Mouse (Mus musculus) hindbrain, embryonic 10.5 days (tissue): ENCODE results near the gene Gfra4. TPM values are rescaled to one million over a fixed set of nuclear protein-coding genes. Genes with fewer than 3 reads are reported as not detected.

Experiments
- DNase-seq: peaks from one replicate; pipeline ENCODE4 v3.0.0-alpha.2; 2017; ENCODE audit warnings: low spot score
- H3K27ac ChIP-seq: fragments of 300-500 bp; sonication (generic); 2 replicates; pipeline ENCODE4 v1.5.1; 2016; ENCODE audit warnings: mild to moderate bottlenecking, moderate library complexity
- H3K27me3 ChIP-seq: fragments of 300-500 bp; sonication (generic); 2 replicates; pipeline ENCODE4 v1.6.1; 2016; ENCODE audit warnings: mild to moderate bottlenecking; ENCODE audit not compliant: poor library complexity, insufficient read depth, severe bottlenecking
- H3K36me3 ChIP-seq: fragments of 300-500 bp; sonication (generic); 2 replicates; pipeline ENCODE4 v1.6.1; 2016; ENCODE audit warnings: mild to moderate bottlenecking, moderate library complexity
- H3K4me1 ChIP-seq: fragments of 300-500 bp; sonication (generic); replicated peaks from 2 replicates; pipeline ENCODE4 v1.6.1; 2016; ENCODE audit warnings: mild to moderate bottlenecking
- H3K4me3 ChIP-seq: fragments of 300-500 bp; sonication (generic); 2 replicates; pipeline ENCODE4 v1.5.1; 2016; ENCODE audit warnings: mild to moderate bottlenecking, moderate library complexity
- H3K9me3 ChIP-seq: fragments of 300-500 bp; sonication (generic); 2 replicates; pipeline ENCODE4 v1.6.1; 2016; ENCODE audit warnings: mild to moderate bottlenecking, moderate library complexity
- WGBS: fragments of 180-500 bp; shearing (Covaris S2); methylation state at CpG from one replicate; pipeline ENCODE4 v1.1.7; 2016; 5-methylcytosine and 5-hydroxymethylcytosine counted together
- polyA plus RNA-seq: library from polyadenylated mRNA; unstranded; fragments of >200 nt; fragmentation: Nextera tagmentation; extraction: Ambion mirVana; gene quantifications from 2 replicates; pipeline ENCODE4 v1.2.1, GENCODE M21; 2016

Gene Gfra4
- polyA plus RNA-seq, 1 experiment from 2014 or later = 6.1 TPM

DNA sequence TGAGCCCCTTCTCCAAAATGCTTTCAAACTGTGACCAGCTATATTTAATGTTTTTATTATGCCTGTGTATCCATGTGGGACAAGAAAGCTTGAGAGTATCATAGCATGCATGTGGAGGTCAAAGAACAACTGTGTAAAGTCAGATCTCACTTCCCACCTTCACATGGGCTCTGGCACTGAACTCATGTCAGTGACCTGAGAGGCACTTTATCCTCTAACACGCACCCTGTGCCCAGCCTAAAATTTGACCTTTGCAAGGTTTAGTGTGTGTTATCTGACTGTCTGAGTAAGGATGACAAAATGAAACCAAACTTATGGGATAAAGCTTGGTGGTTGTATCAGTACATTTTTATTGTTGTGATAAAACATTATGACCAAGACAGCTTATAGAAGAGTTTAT lies 32.3 kb downstream of the Gfra4 start:
- Histone ChIP-seq H3K27ac (no peak overlapping the region), H3K9me3 (no peaks in the 10 kb centered on the region), H3K36me3 (peaks cover 53% of the 10 kb centered on the region), H3K27me3 (no peaks in the 10 kb centered on the region), H3K4me3 (no peak overlapping the region), H3K4me1 (no peaks in the 10 kb centered on the region)
- DNase-seq = no peak
- WGBS = 91% methylated on average over 1 of the region's 1 CpGs

- H3K4me1 ChIP-seq = no peaks in the 10 kb centered on the region
- WGBS = 87% methylated on average over 2 of the region's 2 CpGs
- peaks cover 58% of the 10 kb centered on the region for H3K36me3 ChIP-seq
- H3K4me3 ChIP-seq = no peak overlapping the region
- DNase-seq = no peak
- no peak overlapping the region for H3K27ac ChIP-seq
- no peaks in the 10 kb centered on the region for H3K27me3 ChIP-seq
- H3K9me3 ChIP-seq = no peaks in the 10 kb centered on the region
These were observed 33.8 kb downstream of the Gfra4 start for GRCm38 (mm10) chr2:131009123-131009522.

DNA sequence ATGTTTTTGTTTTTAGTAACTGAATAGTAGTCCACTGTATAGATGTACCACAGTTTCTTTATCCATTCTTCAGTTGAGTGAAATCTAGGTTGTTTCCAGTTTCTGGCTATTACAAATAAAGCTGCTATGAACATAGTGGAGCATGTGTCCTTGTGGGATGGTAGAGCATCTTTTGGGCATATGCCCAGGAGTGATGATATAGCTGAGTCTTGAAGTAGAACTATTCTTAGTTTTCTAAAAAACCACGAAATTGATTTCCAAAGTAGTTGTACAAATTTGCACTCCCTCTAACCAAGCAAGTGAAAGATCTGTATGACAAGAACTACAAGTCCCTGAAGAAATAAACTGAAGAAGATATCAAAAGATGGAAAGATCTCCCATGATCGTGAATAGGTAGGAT lies 50.1 kb downstream of the Gfra4 start:
- Histone ChIP-seq H3K4me1 (no peaks in the 10 kb centered on the region), H3K9me3 (no peaks in the 10 kb centered on the region), H3K27ac (no peak overlapping the region), H3K4me3 (no peak overlapping the region), H3K36me3 (peaks cover 25% of the 10 kb centered on the region), H3K27me3 (no peaks in the 10 kb centered on the region)
- DNase-seq = no peak
- WGBS = 95% methylated on average over 2 of the region's 2 CpGs

Other genes with a start within 250 kb of the Gfra4 start
- gene 4930402H24Rik, start 136.7 kb downstream of the Gfra4 start, polyA plus RNA-seq = 30.3 and 50.9 TPM in 2 replicates
- 5.3 and 7.6 TPM in 2 replicates for gene Atrn, start 136.6 kb downstream of the Gfra4 start, polyA plus RNA-seq
- 0.29 and 0.55 TPM in 2 replicates for gene Adam33, start 20.7 kb upstream of the Gfra4 start, polyA plus RNA-seq
- 0.10 and 0.16 TPM in 2 replicates for gene Siglec1, start 43.7 kb upstream of the Gfra4 start, polyA plus RNA-seq
- gene Hspa12b, start 84.2 kb upstream of the Gfra4 start, polyA plus RNA-seq = 6.4 and 7.6 TPM in 2 replicates
- gene Gm11037, start 90.4 kb upstream of the Gfra4 start, polyA plus RNA-seq = not detected in 2 replicates
- gene 1700037H04Rik, start 117.0 kb upstream of the Gfra4 start, polyA plus RNA-seq = 138 and 142 TPM in 2 replicates
- gene Cenpb, start 137.0 kb upstream of the Gfra4 start, polyA plus RNA-seq = 9.7 and 12.8 TPM in 2 replicates
- 99.7 and 116 TPM in 2 replicates for gene Cdc25b, start 143.9 kb upstream of the Gfra4 start, polyA plus RNA-seq
- 5.2 and 5.4 TPM in 2 replicates for gene Spef1, start 144.2 kb upstream of the Gfra4 start, polyA plus RNA-seq
- 27.2 and 32.7 TPM in 2 replicates for gene Ap5s1, start 164.0 kb upstream of the Gfra4 start, polyA plus RNA-seq
- 16.4 and 19.0 TPM in 2 replicates for gene Mavs, start 191.0 kb upstream of the Gfra4 start, polyA plus RNA-seq
- gene Pank2, start 219.4 kb upstream of the Gfra4 start, polyA plus RNA-seq = 44.9 and 46.8 TPM in 2 replicates